Mouse (Mus musculus): Measurements from ENCODE around the gene Mcf2.
A peak's percentile ranks its signal among the peaks of the same experiment; 100 is the strongest.

Gene Mcf2

DNA sequence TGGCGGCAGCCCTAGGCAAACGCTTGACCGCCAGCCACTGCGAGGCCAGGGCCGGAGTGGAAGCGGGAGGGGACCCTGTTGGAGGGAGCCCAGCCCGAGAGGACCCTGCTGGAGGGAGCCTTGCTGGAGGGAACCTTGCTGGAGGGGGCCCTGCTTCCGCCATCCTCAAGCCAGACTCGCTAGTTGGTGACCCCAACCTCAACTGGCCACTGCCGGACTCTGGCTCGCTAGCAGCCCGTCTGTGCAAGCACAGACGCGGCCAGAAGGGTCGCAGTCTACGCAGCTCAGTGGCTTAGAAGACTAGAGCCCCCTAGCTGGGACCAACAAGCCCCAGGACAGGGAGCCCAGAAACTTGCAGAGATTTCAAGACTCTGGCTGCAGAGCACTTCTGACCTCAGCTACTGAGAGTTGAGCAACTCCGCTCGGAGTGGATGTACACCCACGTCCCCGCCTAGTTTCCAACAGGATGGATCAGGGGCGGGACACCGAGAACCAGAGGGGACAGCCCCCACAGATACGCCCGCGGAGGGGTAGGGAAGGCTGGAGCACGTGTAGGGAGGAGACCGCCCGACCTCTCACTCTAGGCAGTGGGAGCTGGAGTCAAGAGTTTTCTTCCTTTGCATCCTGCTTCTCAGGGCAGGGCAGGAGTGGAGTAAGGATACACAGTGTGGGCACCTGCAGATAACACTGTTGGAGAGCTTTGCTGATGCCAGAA lies at the start of gene Mcf2:
Gene Mcf2 (minus strand): TSS at position 346 of the 715 bp plus-strand sequence.
- no peak for DNase-seq

DNA sequence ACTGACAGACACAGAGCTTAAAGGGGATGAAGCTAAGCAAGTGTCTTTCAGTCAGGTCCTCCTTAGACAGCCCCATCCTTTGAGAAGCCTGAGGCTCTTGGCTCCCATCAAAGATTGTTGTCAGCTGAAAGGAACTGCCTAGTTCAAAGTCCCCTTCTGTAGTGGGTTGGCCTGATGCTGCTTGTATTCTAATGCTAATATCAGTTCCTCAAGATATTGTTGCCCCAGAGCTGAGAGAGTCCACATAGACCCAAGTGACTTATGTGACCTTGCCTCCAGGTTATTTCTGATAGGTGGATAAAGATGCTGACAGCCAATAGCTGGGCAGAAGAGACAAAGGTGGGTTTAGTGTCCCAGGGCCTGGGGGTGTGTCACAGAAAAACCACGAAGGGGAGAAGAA lies 8.8 kb upstream of the Mcf2 start:
- DNase-seq: no peak

DNA sequence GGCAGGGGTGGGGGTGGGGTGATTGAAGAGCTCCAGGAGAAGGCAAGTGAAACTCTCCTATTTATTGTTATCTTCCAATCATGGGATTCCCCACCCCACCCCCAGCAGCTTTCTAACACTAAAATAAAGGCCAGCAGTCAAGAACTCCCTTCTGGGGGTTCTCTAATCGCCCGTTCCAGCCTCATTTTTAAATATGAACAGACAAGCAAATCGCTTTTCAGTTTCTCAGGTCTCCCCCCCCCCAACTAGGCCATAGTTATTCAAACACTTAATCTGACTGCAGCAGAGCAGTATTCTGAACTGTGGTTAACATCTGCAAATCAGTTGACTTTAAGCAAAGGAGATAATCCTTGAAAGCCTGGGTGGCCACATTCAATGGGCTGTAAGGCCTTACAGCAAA lies 3.7 kb upstream of the Mcf2 start:
- no peak for DNase-seq

DNA sequence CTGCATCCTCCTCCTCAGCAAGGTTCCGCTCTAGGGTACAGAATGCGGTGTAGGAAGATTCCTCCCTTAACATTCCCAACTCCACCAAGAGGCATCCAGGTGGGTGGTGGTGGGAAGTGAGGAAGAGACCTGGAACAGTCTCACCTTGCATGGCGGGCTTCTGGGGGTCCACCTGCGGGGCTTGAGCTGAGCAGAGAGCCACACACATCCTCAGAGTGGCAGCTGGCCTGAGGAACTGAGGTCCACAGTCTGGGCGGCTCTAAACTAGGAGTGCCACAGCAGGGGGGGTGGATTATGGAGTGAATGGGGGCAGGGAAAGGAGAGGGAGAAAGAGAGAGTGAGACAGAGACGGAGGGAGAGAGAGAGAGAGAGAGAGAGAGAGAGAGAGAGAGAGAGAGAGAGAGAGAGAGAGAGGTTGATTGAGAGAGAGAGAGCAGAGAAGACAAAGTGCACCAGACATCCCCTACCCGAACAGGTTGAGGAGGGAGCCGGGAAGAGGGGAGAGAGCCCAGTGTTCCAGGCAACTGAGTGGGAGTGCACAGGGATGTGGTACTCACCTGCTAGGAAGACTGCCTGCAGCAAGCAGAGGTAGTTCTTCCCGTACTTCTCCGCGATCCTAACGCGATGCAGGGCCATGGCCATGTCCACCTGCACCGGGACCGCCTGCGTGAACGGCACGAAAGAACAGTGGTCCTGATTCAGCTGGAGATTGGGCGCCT lies 705 bp downstream of the Mcf2 start:
- DNase-seq: no peak

DNA sequence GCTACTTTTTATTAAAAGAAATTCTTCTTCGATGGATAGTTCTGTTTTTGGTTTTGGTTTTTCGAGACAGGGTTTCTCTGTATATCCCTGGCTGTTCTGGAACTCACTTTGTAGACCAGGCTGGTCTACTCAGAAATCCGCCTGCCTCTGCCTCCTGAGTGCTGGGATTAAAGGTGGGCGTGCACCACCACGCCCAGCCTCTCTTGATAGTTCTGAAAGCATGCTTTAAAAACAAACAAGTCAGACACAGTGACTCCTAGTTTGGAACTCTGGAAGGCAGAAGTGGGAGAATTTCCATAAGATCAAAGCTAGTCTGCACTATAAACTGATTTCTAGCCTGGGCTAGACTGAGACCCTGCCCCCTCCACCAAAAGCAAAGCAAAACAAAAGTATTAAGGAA lies 8.8 kb downstream of the Mcf2 start:
- DNase-seq: no peak

DNA sequence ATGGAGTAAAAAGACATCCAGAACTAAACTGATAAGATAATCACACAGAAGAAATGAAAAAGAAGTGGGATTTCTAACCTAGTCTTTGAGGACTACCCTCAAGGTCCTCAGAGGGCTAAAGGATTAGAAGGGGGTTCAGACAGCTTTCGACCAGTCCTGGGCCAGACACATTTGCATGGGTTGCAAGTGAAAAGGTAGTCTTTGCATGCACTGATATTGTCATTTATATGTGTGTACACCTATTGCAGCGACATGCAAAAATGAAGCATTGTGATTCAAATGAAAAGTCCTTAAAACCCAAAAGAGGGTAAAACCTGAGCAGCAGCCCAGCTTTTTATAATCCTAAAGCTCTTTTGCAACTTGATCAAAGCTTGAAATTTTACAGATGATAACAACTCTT lies 9.4 kb downstream of the Mcf2 start:
- DNase-seq: no peak

DNA sequence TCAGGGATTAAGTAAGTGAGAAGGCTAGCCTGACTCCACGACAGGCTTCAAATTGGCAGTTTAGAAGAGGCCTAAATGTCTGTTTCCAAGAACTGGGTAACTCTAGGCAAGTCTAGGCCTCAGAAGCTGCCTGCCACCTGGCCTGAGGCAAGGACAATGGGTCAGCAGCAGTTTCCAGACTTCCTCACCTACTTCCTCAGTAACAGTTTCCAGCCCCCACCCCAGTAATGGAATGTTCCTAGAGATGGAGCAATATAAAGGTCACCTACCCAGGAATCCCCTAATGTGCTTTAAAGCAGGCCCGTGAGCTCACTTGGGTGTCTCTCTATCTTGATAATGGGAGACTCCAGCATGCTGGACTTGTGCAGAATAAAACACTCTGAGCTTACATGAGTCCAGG lies 10.1 kb downstream of the Mcf2 start:
- no peak for DNase-seq

DNA sequence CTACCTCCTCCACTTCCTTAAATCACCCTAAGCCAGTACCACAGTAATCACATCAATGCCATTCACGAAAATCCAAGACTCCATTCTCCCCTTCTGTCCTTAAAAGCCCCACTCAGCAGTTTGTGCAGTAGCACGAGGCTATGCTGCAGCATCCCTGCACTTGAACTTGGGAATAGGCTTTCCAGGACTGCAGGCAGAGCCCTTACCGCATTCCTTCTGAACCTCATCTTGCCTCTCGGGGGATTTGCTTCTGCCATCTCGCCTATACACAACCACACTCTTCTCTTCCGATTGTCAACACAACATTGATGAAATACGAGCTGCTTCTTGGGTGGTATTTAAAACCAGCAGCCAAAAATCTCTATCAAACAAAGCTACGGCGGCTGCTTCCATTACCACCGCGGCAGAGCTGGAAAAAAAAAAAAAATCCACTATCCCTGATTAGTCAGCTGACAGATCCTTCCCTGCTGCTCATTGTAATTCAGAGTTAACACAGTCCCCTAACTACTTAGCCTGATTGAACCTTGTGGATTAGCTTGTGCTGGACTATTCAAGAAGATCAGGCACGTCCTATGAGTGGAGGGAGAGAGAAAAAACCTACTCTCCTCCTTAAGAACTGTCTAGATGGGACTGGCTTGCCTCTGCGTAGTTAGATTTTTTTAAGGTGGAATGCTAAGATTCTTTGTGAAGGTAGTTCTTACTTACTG lies 31.5 kb downstream of the Mcf2 start:
- DNase-seq: no peak

DNA sequence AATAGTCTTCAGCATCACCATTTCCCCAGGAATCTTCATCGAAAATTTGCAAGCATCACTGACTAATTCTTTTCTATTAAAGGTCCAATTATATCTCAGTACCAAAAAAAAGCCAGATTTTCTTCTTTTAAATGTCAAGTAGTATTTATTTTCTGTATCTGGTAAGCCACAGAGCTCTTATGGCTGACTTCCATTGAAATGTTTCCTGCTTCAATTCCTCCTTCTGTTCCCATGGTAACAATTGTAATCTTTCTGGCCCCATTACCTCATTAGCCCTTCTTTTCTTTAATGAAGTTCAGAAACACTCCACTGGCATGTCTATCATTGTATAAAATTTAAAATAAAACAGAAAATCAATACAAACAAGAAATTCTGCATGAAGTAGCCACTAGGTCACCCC lies 103.5 kb downstream of the Mcf2 start:
- DNase-seq: no peak

DNA sequence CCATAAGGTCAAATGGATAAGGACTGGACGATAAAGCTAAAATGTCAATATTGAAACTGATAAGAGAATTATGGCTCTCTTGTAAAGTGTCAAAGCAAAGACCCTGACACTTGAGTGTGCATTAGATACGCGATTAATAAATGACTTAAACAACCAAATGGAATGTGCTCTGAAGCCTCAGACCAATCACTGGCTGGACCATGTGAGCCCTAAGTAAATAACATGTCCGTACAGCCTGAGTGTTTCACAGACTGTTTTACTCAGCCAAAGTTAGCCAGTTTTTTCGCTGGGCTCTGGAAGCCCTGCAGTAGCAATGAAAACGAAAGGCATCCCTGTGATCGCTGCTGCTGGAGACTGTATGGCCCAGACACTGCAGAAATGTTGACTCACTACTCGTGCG lies 123.7 kb downstream of the Mcf2 start:
- DNase-seq: no peak

DNA sequence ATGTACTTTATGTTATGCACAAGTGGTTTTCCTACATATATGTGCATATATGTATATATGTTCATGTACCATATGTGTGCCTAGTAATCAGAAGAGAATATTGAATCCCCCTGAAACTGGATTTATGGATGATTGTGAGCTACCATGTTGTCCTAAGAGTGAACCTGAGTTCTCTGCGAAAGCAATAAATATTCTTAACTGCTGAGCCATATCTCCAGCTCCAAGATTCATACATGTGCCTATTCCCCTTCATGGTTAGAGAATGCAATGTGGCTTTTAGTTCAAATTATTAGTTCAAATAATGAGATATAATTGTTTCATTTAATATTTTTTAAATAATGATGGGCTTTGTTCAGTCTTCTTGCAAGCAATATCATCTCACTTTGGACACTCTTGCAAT lies 124.1 kb downstream of the Mcf2 start:
- no peak for DNase-seq

DNA sequence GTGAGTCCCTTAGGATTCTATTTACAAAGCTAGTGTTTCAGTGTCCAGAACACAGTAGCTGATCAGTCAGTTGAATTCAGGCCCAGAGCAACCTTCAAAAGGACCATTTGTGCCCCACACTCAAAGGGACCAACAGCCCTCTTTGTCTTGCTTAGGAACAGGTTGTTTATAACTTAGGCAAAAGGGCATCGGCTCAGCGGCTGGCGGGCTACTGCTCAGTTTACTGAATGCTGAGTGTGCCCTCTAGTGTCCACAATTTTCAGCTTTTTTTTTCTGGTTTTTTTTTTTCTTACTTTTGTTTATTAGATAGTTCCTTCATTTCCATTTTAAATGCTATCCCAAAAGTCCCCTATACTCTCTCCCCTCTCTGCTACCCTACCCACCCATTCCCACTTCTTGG lies 152.2 kb downstream of the Mcf2 start:
- no peak for DNase-seq

DNA sequence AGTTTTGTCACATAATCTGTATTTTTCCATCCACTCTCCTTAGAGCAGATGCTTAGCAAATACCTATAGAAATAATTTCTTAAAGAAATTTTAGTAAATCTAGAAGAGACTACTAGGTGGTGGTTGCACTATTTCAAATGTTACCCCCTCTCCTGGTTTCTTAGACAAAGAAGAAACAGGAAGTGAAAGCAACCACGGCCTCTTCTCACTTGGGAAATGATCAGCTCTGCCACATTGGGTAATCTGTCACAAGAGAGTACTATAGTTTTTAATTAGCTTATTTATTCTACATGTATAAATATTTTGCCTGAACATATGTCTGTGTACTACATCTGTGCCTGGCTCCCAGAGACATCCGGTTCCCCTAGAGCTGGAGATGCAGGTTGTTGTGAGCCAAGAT lies 157.3 kb downstream of the Mcf2 start:
- no peak for DNase-seq

DNA sequence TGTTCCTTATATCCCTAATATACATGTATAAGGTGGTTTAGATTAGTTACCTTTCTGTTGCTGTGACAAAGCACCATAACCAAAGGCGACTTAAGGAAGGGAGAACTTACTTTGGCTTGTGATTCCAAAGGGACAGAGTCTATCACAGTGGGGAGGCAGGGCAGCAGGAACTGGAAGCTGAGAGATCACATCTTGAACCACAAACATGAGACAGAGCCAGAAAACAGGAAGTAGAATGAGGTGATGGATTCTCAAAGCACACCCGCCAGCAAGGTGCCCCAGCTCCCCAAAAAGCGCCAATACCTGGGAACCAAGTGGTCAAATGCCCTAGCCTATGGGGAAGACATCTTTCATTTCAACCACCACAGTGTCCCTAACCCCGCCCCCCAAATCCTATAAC lies 157.9 kb downstream of the Mcf2 start:
- no peak for DNase-seq

DNA sequence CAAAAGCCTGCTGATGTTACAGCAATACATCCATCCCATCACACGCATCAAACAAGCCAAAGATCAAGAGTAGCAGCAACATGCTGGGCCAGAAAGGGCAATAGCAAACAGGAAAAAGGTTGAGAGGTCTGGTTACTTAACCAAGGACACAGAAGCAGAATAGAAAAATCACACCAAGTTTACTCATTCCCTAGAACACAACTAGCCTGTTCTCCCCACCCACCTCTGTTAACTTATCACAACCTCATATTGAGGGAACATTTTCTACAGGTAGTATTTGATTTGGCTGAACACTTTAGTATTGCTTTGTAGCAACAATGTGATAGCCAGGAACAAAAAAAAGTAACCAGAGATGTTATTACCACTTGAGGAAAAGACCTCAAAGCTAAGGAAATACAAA lies 164.3 kb downstream of the Mcf2 start:
- DNase-seq: no peak

DNA sequence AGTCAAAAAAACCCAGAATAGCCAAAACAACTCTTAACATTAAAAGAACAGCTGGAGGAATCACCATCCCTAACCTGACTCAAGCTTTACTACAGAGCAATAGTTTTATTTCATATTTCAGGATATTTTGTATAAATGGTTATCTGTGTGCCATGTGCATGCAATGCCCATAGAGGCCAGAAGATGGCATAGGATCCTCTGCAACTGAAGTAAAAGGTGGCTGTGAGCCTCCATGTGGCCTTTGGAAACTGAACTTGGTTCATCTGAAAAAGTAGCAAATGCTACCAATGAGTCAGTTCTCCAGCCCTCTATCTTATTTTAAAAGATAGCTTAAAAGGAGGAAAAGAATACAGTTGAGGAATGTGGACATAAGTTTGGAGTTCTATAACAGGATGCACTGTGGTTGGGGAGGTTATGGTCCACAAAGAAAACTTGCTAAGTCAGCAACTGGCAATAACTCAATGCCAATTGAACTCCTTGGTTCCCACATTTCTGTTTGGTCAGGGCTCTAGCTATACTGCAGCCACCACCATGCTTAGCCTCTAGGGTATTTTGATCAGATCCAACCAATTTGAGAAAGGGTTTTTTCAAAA lies 165.7 kb downstream of the Mcf2 start:
- peak in 1 of 2 experiments; percentile 21 for DNase-seq

All from lung, postnatal 4 days (tissue).